5 mouse cellular contexts compared by ENCODE assay signal in the genomic region with DNA sequence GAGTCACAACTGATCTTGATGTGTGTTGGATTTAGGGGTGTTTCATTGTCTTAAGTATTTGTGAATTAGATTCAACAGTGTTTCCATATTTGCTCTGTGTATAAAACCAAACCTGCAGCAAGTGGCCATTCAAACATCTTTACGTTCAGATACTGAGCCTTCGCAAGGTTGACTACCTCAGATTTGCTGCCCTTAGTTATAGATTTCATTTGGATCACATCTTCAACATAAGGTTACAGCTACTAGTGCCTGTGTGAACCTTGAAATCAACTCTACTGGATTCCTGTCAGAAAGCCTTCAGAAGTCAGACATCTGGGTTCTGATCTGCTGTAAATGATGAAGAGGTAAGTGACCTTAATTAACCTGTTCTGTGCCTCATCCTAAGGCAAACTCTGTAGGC. TPM values are rescaled to one million over a fixed set of nuclear protein-coding genes. Genes with fewer than 3 reads are reported as not detected.
A peak's percentile ranks its signal among the peaks of the same experiment; 100 is the strongest.
DNase-seq lines count a peak whose midpoint lies in the region; ATAC-seq lines count a peak whose summit lies in the region.
"Not testable (repeated sequence)": the region's sequence is repeated elsewhere in the genome, so short reads cannot be mapped to it uniquely, and the experiment has no call there.
"Had no signal": no experiment of that assay in that cellular context is flagged by ENCODE, and none has a peak within 500 bp of the region (broad histone marks: within the 10 kb centered on the region; RNA-seq: fewer than 3 reads in every experiment).

No protein-coding gene starts in this region.

- not testable (repeated sequence) for H3K4me1 ChIP-seq in heart, embryonic 10.5 days; midbrain, embryonic 11.5 days (ENCODE audit: control insufficient read depth, insufficient read depth, low read length)

- H3K9me3 ChIP-seq in heart, embryonic 10.5 days: peaks cover 47% of the 10 kb centered on the region
- peaks cover 28% of the 10 kb centered on the region for H3K9me3 ChIP-seq in midbrain, embryonic 11.5 days (ENCODE audit: control insufficient read depth, low read length)

- peak; percentile 62 for DNase-seq in heart, embryonic 10.5 days (ENCODE audit: low spot score)
- peak; percentile 76 for DNase-seq in midbrain, embryonic 11.5 days (ENCODE audit: low spot score, missing footprints)

- H3K36me3 ChIP-seq in heart, embryonic 10.5 days; midbrain, embryonic 11.5 days (ENCODE audit: control insufficient read depth, insufficient read depth, low read length): not testable (repeated sequence)

- H3K27me3 ChIP-seq in heart, embryonic 10.5 days (ENCODE audit: insufficient read depth, poor library complexity, severe bottlenecking); midbrain, embryonic 11.5 days (ENCODE audit: control insufficient read depth, insufficient read depth, low read length): not testable (repeated sequence)

- not testable (repeated sequence) for H3K9ac ChIP-seq in midbrain, embryonic 11.5 days (ENCODE audit: low read length)

- H3K4me3 ChIP-seq in heart, embryonic 10.5 days; midbrain, embryonic 11.5 days (ENCODE audit: low read depth, low read length): not testable (repeated sequence)

- not testable (repeated sequence) for ATAC-seq in midbrain, embryonic 11.5 days (ENCODE audit: low FRiP score)

- WGBS in heart, embryonic 10.5 days: 92% methylated on average over 2 of the region's 2 CpGs
- 94% methylated on average over 2 of the region's 2 CpGs for WGBS in midbrain, embryonic 11.5 days

- not testable (repeated sequence) for H3K27ac ChIP-seq in heart, embryonic 10.5 days; midbrain, embryonic 11.5 days (ENCODE audit: low read depth, low read length)

- not testable (repeated sequence) for H3K4me2 ChIP-seq in midbrain, embryonic 11.5 days

RNA-seq across cellular contexts. Expression of gene Zfp981, which starts 25.6 kb away (rescaled TPM):
- polyA plus RNA-seq in heart, embryonic 10.5 days (2016; fragmentation: Nextera tagmentation; extraction: Ambion mirVana): 0.09 and 0.11 TPM in 2 replicates
- not detected in 2 replicates for polyA plus RNA-seq in midbrain, embryonic 11.5 days (2014; fragmentation: Nextera tagmentation; extraction: Ambion mirVana)
- polyA plus RNA-seq: adrenal gland, adult 2 months; CD4-positive, CD25-positive, alpha-beta regulatory T cell, adult 4 months; G1E had no signal

RNA-seq across cellular contexts. Expression of gene Zfp992, which starts 27.4 kb away (rescaled TPM):
- 4.7 and 5.3 TPM in 2 replicates for polyA plus RNA-seq in heart, embryonic 10.5 days (2016; fragmentation: Nextera tagmentation; extraction: Ambion mirVana)
- polyA plus RNA-seq in midbrain, embryonic 11.5 days (2014; fragmentation: Nextera tagmentation; extraction: Ambion mirVana): 2.8 and 3.4 TPM in 2 replicates
